Mouse (Mus musculus) myocyte (in vitro differentiated cells): ENCODE measurements around the gene Zfp870. TPM values are rescaled to one million over a fixed set of nuclear protein-coding genes. Genes with fewer than 3 reads are reported as not detected.

Source experiments
- H3K27me3 ChIP-seq: one replicate; pipeline ENCODE4 v1.6.1; 2011; ENCODE audit not compliant: control insufficient read depth, insufficient read depth, insufficient read length
- H3K36me3 ChIP-seq: one replicate; pipeline ENCODE4 v1.6.1; 2011; ENCODE audit not compliant: control insufficient read depth, insufficient read depth
- H3K4me2 ChIP-seq: one replicate; pipeline ENCODE4 v1.6.1; 2011; ENCODE audit warnings: low read depth, control low read depth
- H3K4me3 ChIP-seq: one replicate; pipeline ENCODE4 v1.5.1; 2011; ENCODE audit warnings: mild to moderate bottlenecking, control low read depth, moderate library complexity
- H3K79me2 ChIP-seq: one replicate; pipeline ENCODE4 v1.6.1; 2011; ENCODE audit not compliant: control insufficient read depth, insufficient read depth
- H3ac ChIP-seq: one replicate; pipeline ENCODE4 v1.6.1; 2011; ENCODE audit not compliant: control insufficient read depth, insufficient read length
- CEBPB ChIP-seq: IDR thresholded peaks from 2 replicates; pipeline ENCODE4 v1.6.1; 2011; ENCODE audit warnings: mild to moderate bottlenecking, moderate library complexity; ENCODE audit not compliant: poor library complexity, insufficient read depth, severe bottlenecking
- E2F4 ChIP-seq: IDR thresholded peaks from one replicate; pipeline ENCODE4 v1.6.1; 2011; ENCODE audit warnings: mild to moderate bottlenecking, control low read depth, moderate library complexity; ENCODE audit not compliant: insufficient read depth
- MAX ChIP-seq: IDR thresholded peaks from one replicate; pipeline ENCODE4 v1.6.1; 2011; ENCODE audit warnings: low read depth, mild to moderate bottlenecking, control low read depth
- MYOD1 ChIP-seq, 3 experiments: IDR thresholded peaks; one replicate each; pipeline ENCODE4 v1.6.1; 2011; ENCODE audit warnings: control low read depth in 2 of 3, low read depth in 2 of 3, mild to moderate bottlenecking in 2 of 3, moderate library complexity in 1 of 3; ENCODE audit not compliant: insufficient read length in 2 of 3, control insufficient read depth in 1 of 3
- MYOG ChIP-seq, 3 experiments: IDR thresholded peaks; one replicate each; pipeline ENCODE4 v1.6.1; 2011; ENCODE audit warnings: control low read depth in 2 of 3, low read depth in 2 of 3, mild to moderate bottlenecking in 2 of 3; ENCODE audit not compliant: insufficient read length in 2 of 3, control insufficient read depth in 1 of 3, insufficient read depth in 1 of 3
- POLR2A ChIP-seq: IDR thresholded peaks from one replicate; pipeline ENCODE4 v1.6.1; 2011; ENCODE audit warnings: low read depth, mild to moderate bottlenecking, control low read depth, moderate library complexity; ENCODE audit not compliant: insufficient read length
- POLR2AphosphoS2 ChIP-seq: IDR thresholded peaks from one replicate; pipeline ENCODE4 v1.6.1; 2011; ENCODE audit warnings: low read depth, control low read depth; ENCODE audit not compliant: insufficient read length
- REST ChIP-seq: IDR thresholded peaks from one replicate; pipeline ENCODE4 v1.6.1; 2011; ENCODE audit warnings: mild to moderate bottlenecking, control low read depth, moderate library complexity; ENCODE audit not compliant: insufficient read depth, insufficient read length
- SRF ChIP-seq: IDR thresholded peaks from one replicate; pipeline ENCODE4 v1.6.1; 2011; ENCODE audit warnings: low read depth; ENCODE audit not compliant: control insufficient read depth, insufficient read length
- TCF12 ChIP-seq: IDR thresholded peaks from one replicate; pipeline ENCODE4 v1.6.1; 2011; ENCODE audit warnings: mild to moderate bottlenecking, control low read depth; ENCODE audit not compliant: poor library complexity, insufficient read depth, severe bottlenecking
- TCF3 ChIP-seq: IDR thresholded peaks from one replicate; pipeline ENCODE4 v1.6.1; 2011; ENCODE audit warnings: low read depth, control low read depth; ENCODE audit not compliant: insufficient read length
- USF1 ChIP-seq: IDR thresholded peaks from one replicate; pipeline ENCODE4 v1.6.1; 2011; ENCODE audit warnings: low read depth, mild to moderate bottlenecking, control low read depth, moderate library complexity
- polyA plus RNA-seq: library from polyadenylated mRNA; unstranded; fragments of >200 nt; fragmentation: generic; extraction: Trizol; gene quantifications from one replicate; pipeline ENCODE4 v1.2.1, GENCODE M21; 2012; ENCODE audit warnings: missing spikeins

Gene Zfp870
- polyA plus RNA-seq, 1 experiment, result 0.91 TPM

DNA sequence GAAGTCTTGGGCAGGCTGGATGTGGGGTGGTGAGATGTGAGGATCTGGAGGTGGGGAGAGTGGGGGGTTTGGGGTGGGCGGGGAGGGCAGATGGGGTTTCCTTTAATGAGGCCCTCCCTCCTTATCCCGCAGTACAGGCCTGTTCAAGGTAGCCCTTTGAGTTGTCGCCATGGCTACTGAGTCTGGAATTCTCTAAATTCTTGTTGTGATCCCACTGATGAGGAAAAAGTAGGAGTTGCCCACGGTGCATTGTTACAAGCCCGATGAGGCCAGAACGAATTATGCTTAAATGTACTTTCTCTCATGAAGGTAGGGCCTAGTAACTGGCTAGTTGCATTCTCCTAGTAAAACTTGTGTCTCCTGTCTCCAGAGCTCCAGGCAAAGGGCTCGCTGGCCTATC is 39.9 kb downstream of the Zfp870 start:
- Histone ChIP-seq H3ac (no peak overlapping the region), H3K27me3 (no peaks in the 10 kb centered on the region)
- TF ChIP-seq CEBPB (no peak), POLR2A (no peak), TCF12 (no peak), MAX (no peak), USF1 (no peak), MYOD1 (IDR thresholded peaks at IDR 0.05; ENCODE audit: control insufficient read depth in 1 of 3, insufficient read length in 2 of 3, low read depth in 2 of 3) (no peak), MYOG (IDR thresholded peaks at IDR 0.05; ENCODE audit: control insufficient read depth in 1 of 3, insufficient read depth in 1 of 3, insufficient read length in 2 of 3, low read depth in 2 of 3) (no peak), POLR2AphosphoS2 (no peak), SRF (no peak)

DNA sequence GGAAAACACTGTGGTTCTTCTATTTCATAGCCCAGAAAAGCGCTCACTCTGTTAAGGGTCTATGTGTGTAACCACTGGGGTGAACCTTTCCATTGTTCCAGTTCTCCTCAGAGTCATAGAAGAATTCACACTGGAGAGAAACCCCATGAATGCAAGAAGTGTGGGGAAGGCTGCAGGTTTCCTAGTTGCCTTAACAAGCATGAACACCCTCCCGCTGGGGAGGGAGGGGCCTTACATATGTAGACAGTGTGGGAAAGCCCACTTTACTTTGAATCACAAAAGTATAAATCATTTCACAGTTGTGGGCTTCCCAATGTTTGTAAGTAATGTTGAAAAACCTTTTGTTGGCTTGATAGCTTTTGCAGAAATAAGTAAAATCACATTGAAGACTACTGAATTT is 50.1 kb downstream of the Zfp870 start:
- Histone ChIP-seq H3ac (no peak overlapping the region), H3K27me3 (no peaks in the 10 kb centered on the region), H3K36me3 (no peaks in the 10 kb centered on the region), H3K79me2 (no peaks in the 10 kb centered on the region), H3K4me3 (no peak overlapping the region), H3K4me2 (no peak overlapping the region)
- TF ChIP-seq MAX (no peak), POLR2AphosphoS2 (no peak), REST (no peak), E2F4 (no peak), TCF12 (no peak), TCF3 (no peak), MYOG (IDR thresholded peaks at IDR 0.05; ENCODE audit: control insufficient read depth in 1 of 3, insufficient read depth in 1 of 3, insufficient read length in 2 of 3, low read depth in 2 of 3) (no peak), USF1 (no peak), CEBPB (no peak), MYOD1 (IDR thresholded peaks at IDR 0.05; ENCODE audit: control insufficient read depth in 1 of 3, insufficient read length in 2 of 3, low read depth in 2 of 3) (no peak), SRF (no peak), POLR2A (no peak)

More for the DNA sequence above, 39.9 kb downstream of the Zfp870 start:
- Histone ChIP-seq H3K79me2 (no peaks in the 10 kb centered on the region), H3K36me3 (no peaks in the 10 kb centered on the region), H3K4me2 (no peak overlapping the region), H3K4me3 (no peak overlapping the region)

DNA sequence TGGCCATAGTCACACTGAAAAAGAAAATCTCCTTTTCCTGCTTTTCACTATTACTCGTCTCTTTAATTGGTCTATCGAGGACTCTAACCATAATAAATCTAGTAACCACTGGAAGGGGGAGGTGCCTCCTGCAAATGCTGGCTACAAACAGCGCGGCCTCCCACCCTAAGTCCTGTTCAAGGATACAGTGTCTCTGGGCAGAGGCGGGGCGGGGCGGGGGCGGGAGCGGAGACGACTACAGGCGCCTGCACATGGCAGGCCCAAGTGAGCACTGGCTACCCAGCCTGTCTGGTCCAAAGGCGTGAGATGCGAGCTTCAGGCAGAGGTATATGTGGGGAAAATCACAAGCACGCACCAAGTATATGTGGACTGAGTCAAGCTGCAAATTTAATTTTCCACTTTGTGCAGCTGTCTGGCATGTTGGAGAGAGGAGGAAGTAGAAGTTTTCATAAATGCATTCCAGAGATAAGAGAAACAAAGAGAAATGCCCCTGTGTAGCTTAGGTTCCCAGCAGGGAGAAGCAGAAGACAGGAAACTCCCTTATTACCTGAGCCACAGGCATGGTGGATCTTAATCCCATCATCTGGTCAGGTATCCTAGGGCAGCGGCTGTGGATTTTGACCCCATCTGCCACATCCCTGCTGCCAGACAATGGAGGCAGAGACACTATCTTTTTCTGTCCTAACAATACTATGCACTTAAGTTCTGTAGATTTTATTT is 52.2 kb downstream of the Zfp870 start:
- Histone ChIP-seq H3K4me3 (no peak overlapping the region), H3ac (no peak overlapping the region), H3K79me2 (no peaks in the 10 kb centered on the region), H3K36me3 (no peaks in the 10 kb centered on the region), H3K27me3 (no peaks in the 10 kb centered on the region), H3K4me2 (peak overlapping the region; percentile 24)
- TF ChIP-seq SRF, result no peak
- TF ChIP-seq MYOD1 (IDR thresholded peaks at IDR 0.05; ENCODE audit: control insufficient read depth in 1 of 3, insufficient read length in 2 of 3, low read depth in 2 of 3), result no peak
- TF ChIP-seq E2F4, result no peak

DNA sequence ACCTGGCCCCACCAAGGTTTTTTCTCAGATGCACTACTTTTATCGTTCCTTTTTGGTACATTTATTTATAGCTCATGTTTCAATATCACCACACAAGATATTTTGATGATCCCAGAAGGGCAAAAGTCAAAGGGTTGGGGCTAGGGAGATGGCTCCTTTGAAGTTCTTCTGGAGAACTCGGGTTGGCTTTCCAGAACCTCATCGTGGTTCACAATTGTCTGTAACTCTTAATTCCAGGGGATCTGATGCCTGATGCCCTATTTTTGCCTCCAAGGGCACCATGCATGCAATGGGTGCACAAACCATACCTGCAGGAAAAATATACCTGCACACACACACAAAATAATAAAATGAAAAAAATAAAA is 61.0 kb downstream of the Zfp870 start:
- Histone ChIP-seq H3K36me3 (peaks cover 7% of the 10 kb centered on the region), H3K27me3 (no peaks in the 10 kb centered on the region), H3K4me3 (peak overlapping the region; percentile 74), H3K4me2 (peak overlapping the region; percentile 79), H3K79me2 (peaks cover 20% of the 10 kb centered on the region), H3ac (no peak overlapping the region)
- TF ChIP-seq CEBPB (no peak), MYOG (IDR thresholded peaks at IDR 0.05; ENCODE audit: control insufficient read depth in 1 of 3, insufficient read depth in 1 of 3, insufficient read length in 2 of 3, low read depth in 2 of 3) (no peak), REST (no peak), MAX (no peak), MYOD1 (IDR thresholded peaks at IDR 0.05; ENCODE audit: control insufficient read depth in 1 of 3, insufficient read length in 2 of 3, low read depth in 2 of 3) (no peak), E2F4 (no peak), POLR2A (no peak), SRF (no peak), USF1 (no peak), TCF3 (no peak), POLR2AphosphoS2 (no peak), TCF12 (no peak)

DNA sequence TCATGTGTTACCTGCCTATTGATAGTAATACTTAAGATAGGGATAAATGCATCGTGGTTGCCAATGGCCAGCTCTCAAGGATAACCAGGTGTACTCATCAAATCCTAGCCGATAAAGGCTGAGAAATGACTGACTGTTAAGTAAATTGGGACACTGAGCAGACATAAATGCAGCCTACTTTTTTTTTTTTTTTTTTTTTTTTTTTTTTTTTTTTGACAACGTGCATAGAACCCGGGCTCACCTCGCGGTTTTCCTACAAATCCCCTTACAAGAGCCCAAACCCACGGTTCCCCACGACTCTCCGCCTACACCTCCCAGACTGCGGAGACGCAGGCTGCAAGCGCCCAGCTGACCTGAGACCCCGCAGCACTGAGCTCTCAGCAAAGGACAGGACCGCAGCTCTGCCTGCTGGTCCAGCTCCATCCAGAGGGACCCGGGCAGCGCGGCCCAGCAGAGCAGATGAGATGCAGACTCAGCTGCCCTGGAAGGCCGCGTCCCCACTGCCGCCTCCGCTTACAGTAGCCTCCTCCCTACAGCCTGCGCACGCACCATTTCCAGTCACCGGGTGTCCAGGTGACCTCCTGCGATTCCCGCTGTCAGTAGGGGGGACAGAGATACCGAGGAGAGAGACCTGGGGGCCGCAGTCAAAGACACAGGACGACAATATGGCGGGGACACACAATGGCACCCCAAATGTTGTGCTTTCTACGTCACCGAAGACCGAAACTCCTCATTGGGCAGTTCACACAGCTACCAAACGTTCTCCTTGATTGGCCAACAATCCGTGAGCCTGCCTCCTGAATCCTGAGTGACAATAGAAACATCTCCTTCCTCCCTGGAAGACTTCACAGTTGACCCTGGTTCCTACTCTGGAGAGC is 61.7 kb downstream of the Zfp870 start, which contains the start of gene Zfp799:
TSS of gene Zfp799 (minus strand) at position 722 of the 878 bp plus-strand sequence.
- H3K36me3 ChIP-seq, result peaks cover 8% of the 10 kb centered on the region
- H3K79me2 ChIP-seq, result peaks cover 20% of the 10 kb centered on the region
- H3K4me2 ChIP-seq, result peak within 1 kb of the TSS; percentile 81
- TF ChIP-seq SRF, result no peak
- TF ChIP-seq CEBPB, result no peak
- TF ChIP-seq MAX, result no peak
- peak; percentile 60 for TF ChIP-seq POLR2A
- no peak for TF ChIP-seq MYOD1 (IDR thresholded peaks at IDR 0.05; ENCODE audit: control insufficient read depth in 1 of 3, insufficient read length in 2 of 3, low read depth in 2 of 3)
- TF ChIP-seq MYOG (IDR thresholded peaks at IDR 0.05; ENCODE audit: control insufficient read depth in 1 of 3, insufficient read depth in 1 of 3, insufficient read length in 2 of 3, low read depth in 2 of 3), result no peak
- peak; percentile 65 for TF ChIP-seq POLR2AphosphoS2
- TF ChIP-seq REST, result no peak
- H3K27me3 ChIP-seq, result no peaks in the 10 kb centered on the region
- peak within 1 kb of the TSS; percentile 74 for H3K4me3 ChIP-seq
- H3ac ChIP-seq, result peak within 1 kb of the TSS; percentile 1

Other genes with a start within 250 kb of the Zfp870 start
- 1.9 TPM for gene Cyp4f40, start 232.7 kb downstream of the Zfp870 start, polyA plus RNA-seq
- gene Cyp4f15, start 206.0 kb downstream of the Zfp870 start, polyA plus RNA-seq, result not detected
- 1.7 TPM for gene Zfp871, start 103.4 kb downstream of the Zfp870 start, polyA plus RNA-seq
- gene Zfp811, start 81.7 kb downstream of the Zfp870 start, polyA plus RNA-seq, result 0.02 TPM
- 1.4 TPM for gene Zfp799, start 61.4 kb downstream of the Zfp870 start, polyA plus RNA-seq
- gene Cyp4f14, start 25.7 kb upstream of the Zfp870 start, polyA plus RNA-seq, result 0.02 TPM
- gene Cyp4f13, start 55.8 kb upstream of the Zfp870 start, polyA plus RNA-seq, result 6.1 TPM
- gene Zfp472, start 74.2 kb upstream of the Zfp870 start, polyA plus RNA-seq, result 1.3 TPM
- gene Zfp952, start 101.5 kb upstream of the Zfp870 start, polyA plus RNA-seq, result 2.3 TPM
- gene Zfp763, start 141.8 kb upstream of the Zfp870 start, polyA plus RNA-seq, result 0.83 TPM
- not detected for gene 4921501E09Rik, start 176.4 kb upstream of the Zfp870 start, polyA plus RNA-seq
- gene Zfp563, start 197.7 kb upstream of the Zfp870 start, polyA plus RNA-seq, result 1.4 TPM
- 0.11 TPM for gene Morc2b, start 248.0 kb upstream of the Zfp870 start, polyA plus RNA-seq